Mouse (Mus musculus): ENCODE measurements around the gene Map4.
"Not testable (repeated sequence)": the region's sequence is repeated elsewhere in the genome, so short reads cannot be mapped to it uniquely, and the experiment has no call there.

The Map4 gene

DNA sequence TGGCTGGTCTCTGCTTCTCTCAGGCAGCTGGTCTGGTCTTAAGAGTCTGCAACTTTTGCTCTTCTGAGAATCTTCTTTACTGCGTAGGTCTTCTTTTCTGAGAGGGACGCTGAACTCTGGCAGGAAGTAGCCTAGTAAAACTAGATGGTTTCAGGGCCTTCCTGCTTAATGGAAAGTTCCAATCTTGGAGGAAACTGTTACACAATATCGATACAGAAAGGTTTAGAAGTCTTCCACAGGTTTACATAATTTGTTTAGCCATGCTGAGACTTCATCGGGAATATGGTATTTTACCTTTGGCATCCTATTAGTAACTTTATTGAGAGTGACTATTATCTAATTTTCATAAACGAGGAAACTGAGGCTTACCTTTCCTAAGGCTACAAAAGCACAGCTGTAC, 1.2 kb upstream of the Map4 start:
- DNase-seq: no peak

DNA sequence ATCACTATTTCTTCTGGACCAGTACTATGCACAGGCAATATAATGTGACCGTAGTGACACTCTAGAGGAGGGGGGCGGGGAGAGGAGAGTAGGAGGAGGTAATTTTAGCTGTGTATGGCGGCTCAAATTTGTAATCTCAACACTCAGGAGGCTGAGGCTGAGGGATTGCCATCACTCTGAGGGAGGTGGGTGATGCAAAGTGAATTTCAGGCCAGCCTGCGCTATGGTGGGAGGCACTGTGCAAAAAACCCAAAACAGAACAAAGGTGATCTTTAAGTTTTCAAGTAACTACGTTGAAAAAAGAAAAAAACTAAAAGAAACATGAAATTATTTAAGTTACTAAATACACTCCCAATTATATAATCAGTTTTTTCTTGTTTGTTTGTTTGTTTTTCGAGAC, 508 bp upstream of the Map4 start:
- no peak for DNase-seq

- DNase-seq: peak in 1 of 2 experiments; percentile 21
Observed at GRCm38 (mm10) chr9:109932361-109932755, 1.1 kb downstream of the Map4 start.

- DNase-seq: peak in 1 of 2 experiments; percentile 19
Observed at GRCm38 (mm10) chr9:109932756-109933375, 1.6 kb downstream of the Map4 start.

DNA sequence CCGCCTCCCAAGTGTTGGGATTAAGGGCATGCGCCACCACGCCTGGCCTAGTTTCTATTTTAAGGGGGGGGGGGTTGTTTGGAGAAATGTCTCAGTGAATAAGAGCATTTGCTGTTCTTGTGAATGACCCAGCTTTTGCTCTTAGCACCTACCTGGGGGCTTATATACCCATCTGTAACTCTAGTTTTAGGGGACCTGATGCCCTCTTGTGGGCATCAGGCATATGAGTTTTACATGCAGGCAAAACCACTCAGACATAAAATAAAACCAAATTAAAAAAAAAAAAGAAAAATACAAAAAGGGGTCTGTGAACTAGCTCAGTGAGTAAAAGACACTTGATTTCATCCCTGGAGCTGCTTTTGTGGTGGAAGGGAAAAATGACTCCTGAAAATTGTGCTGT, 8.1 kb downstream of the Map4 start:
- DNase-seq: peak in 1 of 2 experiments; percentile 10

DNA sequence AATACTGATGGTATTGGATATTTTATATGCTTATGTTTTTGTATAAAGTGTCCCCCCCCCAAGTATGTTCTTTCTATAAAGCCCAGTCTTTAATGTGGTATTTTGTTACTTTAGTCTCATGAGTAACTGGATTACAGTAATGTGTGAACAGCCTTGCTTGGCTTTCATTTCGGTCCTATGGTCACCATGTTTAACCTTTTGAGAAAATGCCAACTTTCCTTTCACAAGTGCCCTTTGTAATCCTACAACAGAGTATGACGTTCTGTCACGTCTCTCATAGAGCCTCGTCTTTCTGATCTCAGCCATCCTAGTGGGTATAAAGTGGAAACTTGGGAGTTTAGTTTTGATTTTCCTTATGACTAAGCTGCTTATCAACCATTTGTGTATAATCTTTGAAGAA, 11.5 kb downstream of the Map4 start:
- DNase-seq: no peak

GRCm38 (mm10) chr9:109944712-109945111, 13.5 kb downstream of the Map4 start:
- DNase-seq: no peak

DNA sequence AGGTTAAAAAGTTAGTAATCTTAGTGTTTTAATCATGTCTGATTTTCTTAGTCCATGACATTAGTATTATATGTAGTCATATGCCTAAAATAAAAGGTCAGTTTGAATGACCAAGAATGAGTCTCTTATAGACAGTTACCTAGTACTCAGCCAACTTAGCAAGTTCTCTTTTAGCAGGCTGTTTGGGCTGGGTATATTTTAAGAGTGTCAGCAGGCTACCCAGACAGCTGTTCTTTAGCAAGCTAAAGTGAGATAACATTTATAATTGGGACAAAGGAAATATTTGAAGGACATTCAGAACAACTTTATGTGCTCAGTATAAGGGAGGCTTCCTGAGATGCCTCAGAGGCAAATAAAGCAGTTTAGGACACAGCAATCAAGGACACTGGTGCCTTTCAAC, 17.3 kb downstream of the Map4 start:
- DNase-seq: no peak

GRCm38 (mm10) chr9:109949801-109950200, 18.5 kb downstream of the Map4 start:
- no peak for DNase-seq

DNA sequence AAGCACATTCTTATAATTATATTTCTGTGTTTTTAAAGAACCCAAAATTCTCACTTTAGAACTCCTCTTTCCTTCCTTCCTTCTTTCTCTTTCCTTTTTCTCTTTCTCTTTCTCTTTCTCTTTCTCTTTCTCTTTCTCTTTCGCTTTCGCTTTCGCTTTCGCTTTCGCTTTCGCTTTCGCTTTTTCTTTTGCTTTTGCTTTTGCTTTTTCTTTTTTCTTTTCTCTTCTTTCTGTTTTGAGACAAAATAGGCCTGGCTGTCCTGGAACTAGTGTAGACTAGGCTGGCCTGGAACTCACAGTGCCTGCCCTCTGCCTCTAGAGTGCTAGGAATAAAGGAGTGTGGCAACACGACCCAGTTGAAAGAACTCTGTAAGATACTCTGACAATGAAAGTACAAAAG, 22.3 kb downstream of the Map4 start:
- DNase-seq: peak; percentile 44 to 46

- no peak for DNase-seq
Observed at GRCm38 (mm10) chr9:109954631-109955030, 23.4 kb downstream of the Map4 start.

DNA sequence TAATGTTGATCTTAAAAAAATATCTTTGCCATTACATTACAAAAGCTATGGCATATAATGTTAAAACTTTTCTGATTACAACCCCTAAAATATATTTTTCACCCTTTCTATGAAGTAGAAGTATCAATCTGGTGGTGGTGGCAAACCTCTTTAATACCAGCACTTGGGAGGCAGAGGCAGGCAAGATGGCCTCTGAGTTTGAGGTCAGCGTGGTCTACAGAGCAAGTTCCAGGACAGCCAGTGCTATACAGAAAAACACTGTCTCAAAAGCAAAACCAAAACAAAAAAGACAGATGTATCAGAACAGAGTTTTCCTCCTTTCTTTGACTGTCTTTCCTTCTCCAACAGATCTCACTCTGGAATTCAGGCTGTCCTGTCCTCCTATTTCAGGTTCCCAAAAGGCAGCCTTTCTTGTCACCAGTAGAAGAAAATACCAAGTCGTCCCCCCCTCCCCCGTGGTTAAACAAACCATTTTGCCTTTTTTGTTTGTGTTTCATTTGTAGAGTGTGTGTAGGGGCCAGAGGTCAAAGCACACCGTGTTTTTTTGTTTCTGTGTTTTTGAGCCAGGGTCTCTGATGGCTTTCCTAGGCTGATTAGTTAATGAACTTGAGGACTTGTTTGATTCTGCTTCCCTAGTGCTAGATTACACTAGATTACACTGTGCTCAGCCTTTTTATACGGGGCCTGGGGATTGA, 28.3 kb downstream of the Map4 start:
- DNase-seq: no peak

DNA sequence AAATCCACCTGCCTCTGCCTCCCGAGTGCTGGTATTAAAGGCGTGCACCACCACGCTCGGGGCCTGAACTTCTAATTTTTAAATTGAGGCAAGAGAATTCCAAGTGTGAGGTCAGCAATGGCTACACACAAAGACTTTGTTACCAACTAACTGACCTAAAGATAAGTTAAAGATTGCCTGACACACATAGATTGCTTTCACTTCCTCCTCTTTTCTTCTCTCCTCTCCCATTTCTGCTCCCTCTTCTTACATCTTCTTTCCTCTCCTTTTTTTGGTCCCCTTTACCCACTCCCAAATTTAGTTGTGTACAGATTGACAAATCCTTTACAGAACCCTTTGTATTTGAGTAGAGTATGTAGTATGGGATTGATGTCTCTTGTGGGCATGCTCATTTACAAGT, 29.3 kb downstream of the Map4 start:
- DNase-seq: no peak

- DNase-seq: no peak
Observed at GRCm38 (mm10) chr9:109964761-109965160, 33.5 kb downstream of the Map4 start.

- no peak for DNase-seq
Observed at GRCm38 (mm10) chr9:109968351-109969116, 37.3 kb downstream of the Map4 start.

GRCm38 (mm10) chr9:109969181-109969580, 37.9 kb downstream of the Map4 start:
- DNase-seq: no peak

GRCm38 (mm10) chr9:109969792-109970336, 38.6 kb downstream of the Map4 start:
- no peak for DNase-seq

DNA sequence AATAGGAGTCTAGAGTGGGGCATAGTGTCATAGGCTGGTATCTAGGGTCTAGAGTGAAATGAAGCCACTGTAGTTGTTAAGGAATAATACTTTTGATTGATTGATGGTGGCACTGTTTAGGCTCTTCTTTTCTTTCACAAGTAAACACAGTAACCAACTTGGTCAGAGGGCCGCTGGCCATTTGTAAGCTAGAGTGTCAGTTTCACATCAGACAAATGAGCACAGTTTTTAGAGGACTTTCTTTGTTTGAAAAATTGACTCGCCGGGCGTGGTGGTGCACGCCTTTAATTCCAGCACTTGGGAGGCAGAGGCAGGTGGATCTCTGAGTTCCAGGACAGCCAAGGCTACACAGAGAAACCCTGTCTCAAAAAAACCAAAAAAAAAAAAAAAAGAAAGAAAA, 40.5 kb downstream of the Map4 start:
- DNase-seq: not testable (repeated sequence)

DNA sequence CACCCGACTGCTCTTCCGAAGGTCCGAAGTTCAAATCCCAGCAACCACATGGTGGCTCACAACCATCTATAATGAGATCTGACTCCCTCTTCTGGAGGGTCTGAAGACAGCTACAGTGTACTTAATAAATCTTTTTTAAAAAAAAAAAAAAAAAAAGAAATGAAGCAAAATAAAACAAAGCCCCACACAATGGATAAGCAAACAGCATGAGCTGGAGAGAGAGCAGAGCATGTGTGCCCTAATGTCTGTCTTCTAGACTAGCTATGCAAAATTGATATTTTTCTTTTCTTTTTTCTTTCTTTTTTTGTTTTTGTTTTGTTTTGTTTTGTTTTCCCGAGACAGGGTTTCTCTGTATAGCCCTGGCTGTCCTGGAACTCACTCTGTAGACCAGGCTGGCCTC, 49.0 kb downstream of the Map4 start:
- DNase-seq: not testable (repeated sequence)

GRCm38 (mm10) chr9:109985416-109985815, 54.2 kb downstream of the Map4 start:
- DNase-seq: peak; percentile 44 to 46

- no peak for DNase-seq
Observed at GRCm38 (mm10) chr9:109989084-109989483, 57.8 kb downstream of the Map4 start.

DNA sequence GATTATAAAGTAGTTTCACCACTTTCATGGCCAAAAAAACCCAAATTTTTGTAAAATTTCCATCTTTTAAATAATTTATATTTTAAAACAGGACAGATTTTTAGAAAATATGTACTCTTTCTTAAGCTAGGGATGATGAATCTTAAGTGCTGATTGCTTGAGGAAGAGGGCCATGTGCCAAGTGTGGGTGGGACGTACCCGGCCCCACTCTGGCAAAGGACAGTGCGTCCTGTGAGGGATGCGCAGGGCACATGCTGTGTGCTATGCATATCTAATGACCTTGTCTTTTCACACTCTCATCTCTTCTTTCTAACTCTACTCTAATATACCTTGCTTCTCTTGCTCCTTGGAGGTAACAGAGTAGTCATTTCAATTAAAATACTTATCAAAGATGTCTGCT, 66.2 kb downstream of the Map4 start:
- no peak for DNase-seq

DNA sequence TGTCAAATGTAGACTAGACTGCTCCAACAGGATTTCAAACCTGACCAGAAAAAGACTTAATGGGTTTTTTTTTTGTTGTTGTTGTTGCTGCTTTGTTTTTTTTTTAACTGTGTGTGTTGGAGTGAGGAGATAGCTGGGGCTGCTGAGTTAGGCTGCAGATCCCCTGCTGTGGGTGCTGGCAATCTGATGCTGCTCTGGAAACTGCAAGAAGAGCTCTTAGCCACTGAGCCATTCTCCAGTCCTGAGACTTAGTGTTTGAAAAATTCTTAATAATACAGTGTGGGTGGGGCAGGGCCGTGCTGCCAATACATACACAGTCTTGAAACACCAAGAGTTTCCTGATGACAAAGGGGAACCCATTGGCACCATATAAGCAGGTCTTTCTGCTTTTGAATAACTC, 70.7 kb downstream of the Map4 start:
- no peak for DNase-seq

DNA sequence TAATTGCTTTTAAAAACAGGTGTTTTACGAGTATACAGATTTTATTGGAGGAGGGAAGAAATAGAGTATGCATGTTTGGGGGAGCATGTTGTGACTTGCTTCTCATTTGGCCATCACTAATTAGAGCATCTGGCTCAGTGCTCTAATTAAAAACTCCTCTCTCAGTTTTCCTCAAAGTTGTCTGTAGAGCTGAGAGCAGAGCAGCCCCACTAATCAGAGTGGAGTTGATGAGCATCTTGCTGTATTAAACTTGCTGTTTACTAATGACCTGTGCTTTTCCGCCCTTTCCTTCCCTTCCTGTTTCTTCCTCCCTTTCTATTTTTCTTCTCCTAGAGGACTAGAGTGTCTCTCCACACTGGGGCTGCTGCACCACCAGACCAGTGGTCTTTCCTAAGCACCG, 71.2 kb downstream of the Map4 start:
- DNase-seq: no peak

Data from B cell, adult 2 months (primary cell).